Mouse (Mus musculus): ENCODE data around the gene Numbl. TPM values are rescaled to one million over a fixed set of nuclear protein-coding genes. Genes with fewer than 3 reads are reported as not detected.

Numbl gene
- total RNA-seq, 2 experiments from 2014 or later, result 3.8 to 4.2 TPM

- no peak for DNase-seq
- Histone ChIP-seq H3K27ac (peak overlapping the region; percentile 87), H3K4me3 (peak overlapping the region; percentile 88)
- intact Hi-C loops (cut with DNase I), result loop anchor here (1.0 to 5.0 kb wide), 2 partner anchors 28 to 96 kb away; no protein-coding TSS in a partner anchor
- TF ChIP-seq CTCF (IDR thresholded peaks at IDR 0.05), result no peak
Measured at GRCm38 (mm10) chr7:27257852-27258204, 405 bp upstream of the Numbl start.

GRCm38 (mm10) chr7:27259271-27259721 is 1.1 kb downstream of the Numbl start:
- intact Hi-C loops (cut with DNase I), result loop anchor here (5.0 kb wide), 1 partner anchor 97 kb away; no protein-coding TSS in a partner anchor
- TF ChIP-seq CTCF (IDR thresholded peaks at IDR 0.05), result no peak
- Histone ChIP-seq H3K27ac (peak overlapping the region; percentile 87), H3K4me3 (peak overlapping the region; percentile 88)
- DNase-seq, result no peak

GRCm38 (mm10) chr7:27259771-27260170 is 1.5 kb downstream of the Numbl start:
- no peak for TF ChIP-seq CTCF (IDR thresholded peaks at IDR 0.05)
- Histone ChIP-seq H3K27ac (peak overlapping the region; percentile 87), H3K4me3 (peak overlapping the region; percentile 88)
- intact Hi-C loops (cut with DNase I), result loop anchor here (5.0 kb wide), 1 partner anchor 97 kb away; no protein-coding TSS in a partner anchor
- DNase-seq, result no peak

GRCm38 (mm10) chr7:27260856-27261255 is 2.6 kb downstream of the Numbl start:
- Histone ChIP-seq H3K27ac (no peak overlapping the region), H3K4me3 (no peak overlapping the region)
- no peak for TF ChIP-seq CTCF (IDR thresholded peaks at IDR 0.05)
- intact Hi-C loops (cut with DNase I), result no loop called here
- no peak for DNase-seq

GRCm38 (mm10) chr7:27261888-27262287 is 3.7 kb downstream of the Numbl start:
- no peak for DNase-seq
- Histone ChIP-seq H3K27ac (no peak overlapping the region), H3K4me3 (no peak overlapping the region)
- intact Hi-C loops (cut with DNase I), result no loop called here
- no peak for TF ChIP-seq CTCF (IDR thresholded peaks at IDR 0.05)

GRCm38 (mm10) chr7:27264761-27265160 is 6.5 kb downstream of the Numbl start:
- intact Hi-C loops (cut with DNase I), result no loop called here

GRCm38 (mm10) chr7:27266515-27267128 is 8.4 kb downstream of the Numbl start:
- no peak overlapping the region for H3K27ac ChIP-seq
- no peak for TF ChIP-seq CTCF (IDR thresholded peaks at IDR 0.05)
- no peak overlapping the region for H3K4me3 ChIP-seq
- intact Hi-C loops (cut with DNase I), result no loop called here
- DNase-seq, result no peak

More at GRCm38 (mm10) chr7:27264761-27265160, 6.5 kb downstream of the Numbl start:
- DNase-seq, result no peak
- Histone ChIP-seq H3K4me3 (no peak overlapping the region), H3K27ac (no peak overlapping the region)
- no peak for TF ChIP-seq CTCF (IDR thresholded peaks at IDR 0.05)

- intact Hi-C loops (cut with DNase I), result no loop called here
- DNase-seq, result no peak
- no peak for TF ChIP-seq CTCF (IDR thresholded peaks at IDR 0.05)
- Histone ChIP-seq H3K27ac (no peak overlapping the region), H3K4me3 (no peak overlapping the region)
Measured at GRCm38 (mm10) chr7:27271423-27271822, 13.2 kb downstream of the Numbl start.

GRCm38 (mm10) chr7:27273739-27274351 is 15.6 kb downstream of the Numbl start:
- no peak overlapping the region for H3K27ac ChIP-seq
- intact Hi-C loops (cut with DNase I), result no loop called here
- DNase-seq, result peak; percentile 51
- TF ChIP-seq CTCF (IDR thresholded peaks at IDR 0.05), result peak; percentile 21; the same call in 1 of the 2 replicates
- H3K4me3 ChIP-seq, result no peak overlapping the region

- no peak for DNase-seq
- intact Hi-C loops (cut with DNase I), result no loop called here
Measured at GRCm38 (mm10) chr7:27274916-27275315, 16.7 kb downstream of the Numbl start.

GRCm38 (mm10) chr7:27276021-27276420 is 17.8 kb downstream of the Numbl start:
- Histone ChIP-seq H3K4me3 (no peak overlapping the region), H3K27ac (no peak overlapping the region)
- DNase-seq, result no peak
- intact Hi-C loops (cut with DNase I), result loop anchor here (2.0 kb wide), 2 partner anchors 117 to 143 kb away; no protein-coding TSS in a partner anchor
- no peak for TF ChIP-seq CTCF (IDR thresholded peaks at IDR 0.05)

More at GRCm38 (mm10) chr7:27274916-27275315, 16.7 kb downstream of the Numbl start:
- H3K27ac ChIP-seq, result no peak overlapping the region
- no peak overlapping the region for H3K4me3 ChIP-seq
- TF ChIP-seq CTCF (IDR thresholded peaks at IDR 0.05), result no peak

- intact Hi-C loops (cut with DNase I), result loop anchor here (2.0 kb wide), 2 partner anchors 118 to 144 kb away; no protein-coding TSS in a partner anchor
- no peak overlapping the region for H3K27ac ChIP-seq
- DNase-seq, result no peak
- TF ChIP-seq CTCF (IDR thresholded peaks at IDR 0.05), result peak; percentile 67
- no peak overlapping the region for H3K4me3 ChIP-seq
Measured at GRCm38 (mm10) chr7:27277191-27277590, 19.0 kb downstream of the Numbl start.

GRCm38 (mm10) chr7:27281717-27282116 is 23.5 kb downstream of the Numbl start:
- Histone ChIP-seq H3K4me3 (no peak overlapping the region), H3K27ac (no peak overlapping the region)
- intact Hi-C loops (cut with DNase I), result no loop called here
- DNase-seq, result no peak
- TF ChIP-seq CTCF (IDR thresholded peaks at IDR 0.05), result no peak
